Mouse (Mus musculus): ENCODE measurements around the gene Dedd2. TPM values are rescaled to one million over a fixed set of nuclear protein-coding genes. Genes with fewer than 3 reads are reported as not detected.

The Dedd2 gene
- polyA plus RNA-seq, 1 experiment = not detected

DNA sequence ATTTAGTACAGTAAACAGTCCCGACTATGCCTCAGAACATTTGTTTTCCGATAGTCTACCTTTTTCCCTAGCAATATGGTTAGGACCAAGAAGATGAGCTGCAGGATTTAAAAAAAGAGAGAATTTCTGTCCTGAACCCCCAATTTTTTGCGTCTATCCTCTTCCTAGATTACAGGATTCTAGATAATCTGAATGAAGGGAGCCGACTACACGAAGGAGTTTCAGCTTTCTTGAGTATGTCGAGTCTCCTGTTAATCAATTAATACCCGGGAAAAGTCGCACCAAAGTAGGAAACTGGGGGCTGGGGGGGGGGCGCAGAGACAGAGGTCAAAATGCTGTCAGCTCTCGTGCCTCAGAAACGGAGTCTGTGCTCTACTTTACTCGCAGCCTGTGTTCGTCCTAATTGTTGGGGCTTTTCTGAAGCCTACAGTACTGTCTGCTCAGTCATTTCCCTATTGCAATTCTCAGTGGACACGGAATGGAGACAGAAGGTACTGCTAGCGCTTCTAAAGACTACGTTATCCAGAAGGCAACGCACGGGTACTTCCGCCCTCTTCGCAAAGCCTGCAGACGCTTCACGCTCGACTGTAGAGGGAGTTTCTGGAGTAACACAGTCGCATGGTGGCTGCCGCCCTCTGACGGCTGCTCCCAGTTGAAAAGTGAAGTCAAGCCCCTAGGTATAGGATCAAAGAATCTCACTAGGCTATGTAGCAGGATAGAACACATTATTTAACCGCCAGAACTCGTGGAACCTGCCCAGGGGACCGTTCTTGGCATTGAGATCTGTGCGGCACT lies 18.6 kb upstream of the Dedd2 start:
- Histone ChIP-seq H3K4me3 (ENCODE audit: insufficient read depth, low read depth, low read length) (peak overlapping the region; percentile 32), H3K27ac (ENCODE audit: insufficient read depth, low read depth, low read length) (peak overlapping the region; percentile 82), H3K4me1 (ENCODE audit: control insufficient read depth, insufficient read depth, low read length) (peaks cover 17% of the 10 kb centered on the region)
- no peak for TF ChIP-seq POLR2A (IDR thresholded peaks at IDR 0.05; ENCODE audit: insufficient read depth, low read depth, low read length)
- no peak for TF ChIP-seq CTCF (IDR thresholded peaks at IDR 0.05; ENCODE audit: insufficient read depth, low read depth, low read length)
- 2% methylated on average over 30 of the region's 30 CpGs for WGBS

DNA sequence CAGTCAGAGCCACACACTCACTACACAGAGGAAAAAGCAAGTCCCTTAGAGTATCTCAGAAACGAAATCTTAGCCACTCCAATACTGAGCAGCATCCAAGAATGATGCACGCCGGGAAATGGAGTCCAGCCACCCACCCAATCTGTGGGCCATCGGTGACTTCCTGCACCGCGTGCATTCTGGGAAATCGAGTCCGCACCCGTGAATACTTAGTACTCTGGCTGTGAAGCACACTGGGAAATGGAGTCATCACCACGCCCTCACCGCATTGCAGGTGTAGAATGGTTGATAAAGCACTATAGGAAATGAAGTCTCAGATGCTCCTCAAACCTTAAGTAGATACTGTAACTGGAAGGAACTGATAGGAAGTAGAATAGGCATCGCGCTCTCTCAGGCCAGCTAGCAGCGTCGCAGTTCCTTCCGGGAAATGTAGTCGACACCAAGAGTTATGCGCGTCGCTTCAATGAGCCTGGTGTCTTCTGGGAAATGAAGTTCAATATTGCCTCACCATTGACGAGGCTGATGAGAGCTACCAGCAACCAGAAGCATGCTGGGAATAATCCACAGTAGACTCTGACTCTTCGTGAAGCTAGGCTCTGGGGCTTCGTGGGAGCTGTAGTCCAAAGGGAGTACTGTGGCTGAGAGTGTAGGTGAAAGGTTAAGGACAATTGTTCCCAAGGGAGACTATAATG lies 17.7 kb upstream of the Dedd2 start:
- TF ChIP-seq CTCF (IDR thresholded peaks at IDR 0.05; ENCODE audit: insufficient read depth, low read depth, low read length) (no peak), POLR2A (IDR thresholded peaks at IDR 0.05; ENCODE audit: insufficient read depth, low read depth, low read length) (0 out of 2 replicates have a peak, but pooled peaks have one; percentile 5)
- Histone ChIP-seq H3K4me3 (ENCODE audit: insufficient read depth, low read depth, low read length) (peak overlapping the region; percentile 87), H3K27ac (ENCODE audit: insufficient read depth, low read depth, low read length) (peak overlapping the region; percentile 98), H3K4me1 (ENCODE audit: control insufficient read depth, insufficient read depth, low read length) (peaks cover 17% of the 10 kb centered on the region)
- WGBS = under 1% methylated on average over 23 of the region's 23 CpGs

DNA sequence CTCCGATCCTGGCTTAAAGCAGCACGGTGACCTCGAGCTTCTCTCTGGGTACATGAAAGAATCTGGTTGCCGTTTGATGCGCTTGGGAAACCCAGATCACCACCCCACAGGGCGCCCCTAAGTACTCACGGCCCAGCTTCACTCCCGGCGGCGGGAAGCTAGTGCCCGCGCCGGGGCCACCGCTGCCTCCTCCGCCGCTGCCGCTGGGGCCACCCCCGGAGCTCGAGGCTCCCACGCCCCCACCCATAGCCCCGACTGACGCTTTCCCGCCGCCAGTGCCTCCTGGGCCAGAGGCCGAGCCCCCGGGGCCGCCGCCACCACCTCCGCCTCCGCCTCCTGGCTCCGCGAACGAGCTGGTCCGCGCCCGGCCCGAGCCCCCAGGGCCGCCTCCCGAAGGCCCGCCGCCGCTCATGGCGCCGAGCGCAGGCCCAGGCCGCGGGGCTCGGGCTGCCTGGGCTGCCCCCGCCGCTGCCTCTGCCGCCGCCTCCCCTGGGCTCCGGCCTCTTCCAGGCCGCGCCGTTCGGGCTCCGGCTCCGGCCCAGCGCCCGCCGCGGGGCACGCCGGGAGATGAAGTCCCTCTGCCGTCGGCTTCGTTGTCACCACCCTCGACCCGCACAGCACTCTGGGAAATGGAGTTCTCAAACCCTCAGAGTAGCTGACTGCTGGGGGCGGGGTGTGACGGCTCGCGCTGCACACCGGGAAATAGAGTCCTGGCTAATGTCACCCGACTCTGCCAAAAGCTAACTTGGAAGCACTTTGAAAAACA lies 17.0 kb upstream of the Dedd2 start, which contains the start of gene Gsk3a:
Gsk3a (minus strand) TSS at position 603 of the 766 bp plus-strand sequence.
- H3K4me3 ChIP-seq (ENCODE audit: insufficient read depth, low read depth, low read length) = peak within 1 kb of the TSS; percentile 87
- WGBS = under 1% methylated on average over 71 of the region's 76 CpGs
- peak within 1 kb of the TSS; percentile 98 for H3K27ac ChIP-seq (ENCODE audit: insufficient read depth, low read depth, low read length)
- TF ChIP-seq CTCF (IDR thresholded peaks at IDR 0.05; ENCODE audit: insufficient read depth, low read depth, low read length) = no peak
- peak; percentile 57 for TF ChIP-seq POLR2A (IDR thresholded peaks at IDR 0.05; ENCODE audit: insufficient read depth, low read depth, low read length)
- peaks cover 13% of the 10 kb centered on the region for H3K4me1 ChIP-seq (ENCODE audit: control insufficient read depth, insufficient read depth, low read length)

DNA sequence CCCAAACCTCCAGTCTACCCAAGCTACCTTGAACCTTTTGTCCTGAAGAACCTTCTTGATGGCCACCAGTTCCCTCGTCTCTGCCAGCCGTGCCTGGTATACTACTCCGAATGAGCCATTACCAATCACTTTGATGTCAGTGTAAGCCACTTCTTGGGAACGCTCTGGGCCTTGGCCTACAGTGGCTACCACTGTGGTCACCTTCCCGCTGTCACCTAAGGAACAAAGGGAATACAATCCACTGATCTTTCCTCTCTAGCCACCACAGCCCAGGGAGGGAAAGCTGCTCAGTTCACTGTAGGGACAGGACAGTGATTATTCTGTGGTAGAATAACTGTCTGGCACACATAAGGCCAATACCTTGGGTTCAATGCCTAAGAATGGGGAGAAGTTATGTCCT lies 15.1 kb upstream of the Dedd2 start:
- Histone ChIP-seq H3K4me3 (ENCODE audit: insufficient read depth, low read depth, low read length) (no peak overlapping the region), H3K27ac (ENCODE audit: insufficient read depth, low read depth, low read length) (no peak overlapping the region), H3K4me1 (ENCODE audit: control insufficient read depth, insufficient read depth, low read length) (peaks cover 5% of the 10 kb centered on the region)
- TF ChIP-seq CTCF (IDR thresholded peaks at IDR 0.05; ENCODE audit: insufficient read depth, low read depth, low read length) (no peak), POLR2A (IDR thresholded peaks at IDR 0.05; ENCODE audit: insufficient read depth, low read depth, low read length) (no peak)
- 91% methylated on average over 5 of the region's 5 CpGs for WGBS

DNA sequence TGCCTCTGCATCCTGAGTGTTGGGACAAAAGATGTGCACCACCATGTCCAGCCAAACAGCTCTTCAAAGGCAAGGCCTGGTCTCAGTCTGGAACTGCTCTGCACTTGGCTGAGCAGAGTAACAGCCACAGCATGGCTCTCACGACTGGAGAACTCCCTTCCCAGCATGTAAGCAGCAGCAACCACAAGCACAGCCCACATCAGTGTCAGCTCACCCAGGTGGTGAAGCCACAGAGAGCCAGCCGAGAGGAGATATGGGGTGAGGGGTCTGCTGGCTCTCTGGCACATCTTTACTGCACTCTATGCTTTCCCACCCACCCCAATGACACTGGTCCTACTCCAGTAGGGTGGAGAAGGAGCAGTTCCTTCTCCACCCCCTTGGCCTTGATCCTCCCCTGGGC lies 12.6 kb upstream of the Dedd2 start:
- WGBS = 50% methylated on average over 2 of the region's 2 CpGs
- TF ChIP-seq CTCF (IDR thresholded peaks at IDR 0.05; ENCODE audit: insufficient read depth, low read depth, low read length) = no peak
- TF ChIP-seq POLR2A (IDR thresholded peaks at IDR 0.05; ENCODE audit: insufficient read depth, low read depth, low read length) = no peak

DNA sequence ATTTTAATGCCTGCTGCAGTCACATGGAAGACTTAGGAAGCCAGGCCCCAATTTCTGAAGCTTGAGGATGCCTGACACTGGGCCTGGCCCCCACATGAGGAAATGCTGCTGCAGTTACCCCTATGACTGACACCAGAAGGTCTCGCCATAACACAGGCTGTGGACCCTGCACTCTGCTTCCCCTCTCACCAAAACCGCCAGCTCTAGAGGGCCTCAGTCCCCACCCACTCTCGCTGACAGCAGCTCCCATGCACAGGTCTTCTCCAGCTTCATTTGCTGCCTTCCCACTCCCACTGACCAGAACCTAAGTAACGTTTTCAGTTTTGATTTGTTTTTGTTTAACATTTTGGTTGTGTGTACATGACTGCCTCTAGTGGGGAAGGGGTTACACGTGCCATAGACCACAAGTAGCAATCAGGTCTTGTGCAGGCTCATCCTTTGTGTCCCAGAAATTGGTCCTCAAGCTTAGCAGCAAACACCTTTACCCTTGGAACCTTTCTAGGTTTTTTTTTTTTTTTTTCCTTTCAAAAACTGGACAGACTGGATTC lies 11.8 kb upstream of the Dedd2 start:
- H3K27ac ChIP-seq (ENCODE audit: insufficient read depth, low read depth, low read length) = no peak overlapping the region
- TF ChIP-seq CTCF (IDR thresholded peaks at IDR 0.05; ENCODE audit: insufficient read depth, low read depth, low read length) = no peak
- WGBS = 50% methylated on average over 5 of the region's 5 CpGs
- H3K4me1 ChIP-seq (ENCODE audit: control insufficient read depth, insufficient read depth, low read length) = peaks cover 3% of the 10 kb centered on the region
- H3K4me3 ChIP-seq (ENCODE audit: insufficient read depth, low read depth, low read length) = no peak overlapping the region

More for the DNA sequence above, 12.6 kb upstream of the Dedd2 start:
- no peak overlapping the region for H3K27ac ChIP-seq (ENCODE audit: insufficient read depth, low read depth, low read length)
- no peak overlapping the region for H3K4me3 ChIP-seq (ENCODE audit: insufficient read depth, low read depth, low read length)
- H3K4me1 ChIP-seq (ENCODE audit: control insufficient read depth, insufficient read depth, low read length) = peaks cover 3% of the 10 kb centered on the region

DNA sequence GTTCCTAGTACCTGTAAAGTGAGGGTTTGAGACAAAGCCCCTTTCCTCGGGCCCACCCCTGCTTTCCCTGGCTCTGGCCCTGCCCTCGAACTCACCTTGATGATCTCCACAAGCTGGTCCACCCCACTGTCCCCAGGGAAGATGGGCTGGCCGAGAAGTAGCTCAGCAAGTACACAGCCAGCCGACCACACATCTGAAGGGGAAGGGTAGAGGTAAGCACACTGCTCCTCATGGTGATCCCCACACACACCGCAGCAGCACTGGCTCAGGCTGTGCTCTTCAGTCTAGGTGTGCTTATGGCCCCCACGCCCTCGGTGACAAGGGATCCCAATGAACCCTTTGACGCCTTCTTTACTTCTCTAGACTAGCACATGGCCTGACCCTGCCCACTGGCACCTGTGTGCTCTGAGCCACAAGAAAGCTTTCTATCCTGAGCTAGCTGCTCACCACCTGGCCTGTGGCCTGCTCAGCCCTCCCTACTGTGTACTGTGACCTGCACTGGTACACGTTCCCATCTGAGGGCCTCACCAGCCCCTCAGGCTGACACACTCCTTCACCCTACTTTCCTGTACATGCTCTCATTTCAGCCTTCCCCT lies 10.4 kb upstream of the Dedd2 start:
- WGBS = 80% methylated on average over 9 of the region's 9 CpGs
- TF ChIP-seq POLR2A (IDR thresholded peaks at IDR 0.05; ENCODE audit: insufficient read depth, low read depth, low read length) = no peak
- no peak for TF ChIP-seq CTCF (IDR thresholded peaks at IDR 0.05; ENCODE audit: insufficient read depth, low read depth, low read length)
- H3K4me3 ChIP-seq (ENCODE audit: insufficient read depth, low read depth, low read length) = no peak overlapping the region
- no peak overlapping the region for H3K27ac ChIP-seq (ENCODE audit: insufficient read depth, low read depth, low read length)
- H3K4me1 ChIP-seq (ENCODE audit: control insufficient read depth, insufficient read depth, low read length) = peaks cover 3% of the 10 kb centered on the region

DNA sequence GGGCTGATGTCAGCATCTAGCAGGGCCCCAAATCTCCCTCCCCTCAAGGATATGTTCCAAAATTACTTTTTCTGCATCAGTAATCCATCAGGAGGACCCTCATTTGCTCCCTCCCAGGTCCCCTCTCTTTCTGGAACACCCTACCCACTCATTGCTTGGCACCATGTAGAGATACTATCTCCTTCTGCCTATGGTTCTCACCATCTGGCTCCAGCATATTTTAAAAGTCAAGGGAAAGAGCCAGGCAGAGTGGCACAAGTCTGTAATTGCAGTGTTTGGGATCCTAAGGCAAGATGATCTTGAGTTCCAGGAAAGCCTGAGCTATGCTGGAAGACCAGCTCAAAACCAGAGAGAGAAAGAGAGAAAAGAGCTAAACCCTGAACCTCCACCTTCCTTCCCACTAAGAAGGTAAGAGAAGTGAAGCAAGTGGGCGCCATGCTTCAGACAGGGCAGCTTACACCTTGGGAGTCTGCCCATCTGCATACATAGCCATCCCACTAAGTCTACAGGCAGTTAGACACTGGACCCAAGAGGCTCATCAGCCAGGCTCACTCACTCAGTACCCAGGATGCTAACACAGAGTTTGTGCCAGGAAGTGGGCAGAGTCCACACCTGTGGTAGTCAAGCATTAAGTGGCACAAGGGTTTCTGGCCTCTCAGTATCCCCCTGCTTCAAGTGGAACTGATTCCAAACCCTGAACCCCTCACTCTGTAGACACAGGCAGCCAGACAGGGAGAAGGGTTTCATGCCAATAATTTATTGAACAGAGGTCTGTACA lies 7.3 kb upstream of the Dedd2 start:
- WGBS = 81% methylated on average over 1 of the region's 1 CpGs
- no peak for TF ChIP-seq CTCF (IDR thresholded peaks at IDR 0.05; ENCODE audit: insufficient read depth, low read depth, low read length)
- no peak for TF ChIP-seq POLR2A (IDR thresholded peaks at IDR 0.05; ENCODE audit: insufficient read depth, low read depth, low read length)

More for the DNA sequence above, 7.3 kb upstream of the Dedd2 start:
- Histone ChIP-seq H3K4me1 (ENCODE audit: control insufficient read depth, insufficient read depth, low read length) (0 out of 2 replicates have a peak, but pooled peaks cover 3% of the 10 kb centered on the region), H3K4me3 (ENCODE audit: insufficient read depth, low read depth, low read length) (no peak overlapping the region), H3K27ac (ENCODE audit: insufficient read depth, low read depth, low read length) (no peak overlapping the region)

Data from olfactory bulb, adult 2 months (tissue).